Mouse (Mus musculus): Measurements from ENCODE around the gene Naaa. TPM values are rescaled to one million over a fixed set of nuclear protein-coding genes. Genes with fewer than 3 reads are reported as not detected.

The Naaa gene
- total and polyA plus RNA-seq, 3 experiments, result 14.5 to 16.2 (median 15.4) TPM

GRCm38 (mm10) chr5:92304291-92304690 lies 26.3 kb upstream of the Naaa start:
- H3K4me3 ChIP-seq (replicated peaks in 1 of 3; ENCODE audit: low read depth in 2 of 3, low read length in 2 of 3, poor library complexity in 1 of 3), result no peak overlapping the region
- no peak overlapping the region for H3K27ac ChIP-seq (ENCODE audit: insufficient read depth, low read depth)
- H3K9ac ChIP-seq (ENCODE audit: insufficient read depth, low read depth), result no peak overlapping the region
- in situ Hi-C loops (cut with MboI; ENCODE audit: low pct_ligation_motif_present, low pct_unique_long_range_greater_than_20kb, low sequenced_read_pairs) (no loop called here), dilution Hi-C loops (cut with MboI; ENCODE audit: extremely low pct_ligation_motif_present, extremely low pct_unique_long_range_greater_than_20kb, low sequenced_read_pairs) (no loop called here)
- peaks cover 70 to 93% of the 10 kb centered on the region in 2 experiments for H3K36me3 ChIP-seq (replicated peaks in 1 of 2; ENCODE audit: control insufficient read depth in 1 of 2, insufficient read depth in 1 of 2, low read length in 1 of 2)
- H3K79me2 ChIP-seq (replicated peaks; ENCODE audit: control insufficient read depth, extremely low read depth, insufficient read depth, poor library complexity, severe bottlenecking), result peaks cover 30% of the 10 kb centered on the region
- no peak for DNase-seq (ENCODE audit: extremely low read depth)
- H3K4me2 ChIP-seq (ENCODE audit: insufficient read depth, low read depth, poor library complexity, severe bottlenecking), result no peak overlapping the region
- no peak for TF ChIP-seq E2F4 (IDR thresholded peaks at IDR 0.05; ENCODE audit: insufficient replicate concordance, low read depth, low read length)
- no peak for TF ChIP-seq ETS1 (conservative IDR thresholded peaks at IDR 0.05; ENCODE audit: low read depth, low read length)
- no peak for TF ChIP-seq ELF1 (IDR thresholded peaks at IDR 0.05; ENCODE audit: low read depth, low read length)
- no peak for TF ChIP-seq MXI1 (IDR thresholded peaks at IDR 0.05; ENCODE audit: low read depth, low read length)
- no peak for TF ChIP-seq TBP (conservative IDR thresholded peaks at IDR 0.05; ENCODE audit: low read depth, low read length)
- TF ChIP-seq MEF2A (IDR thresholded peaks at IDR 0.05; ENCODE audit: borderline replicate concordance, low read depth, low read length), result no peak
- TF ChIP-seq POLR2A (IDR thresholded peaks at IDR 0.05; ENCODE audit: low read depth, low read length), result no peak
- TF ChIP-seq ZNF384 (IDR thresholded peaks at IDR 0.05; ENCODE audit: low read depth, low read length), result no peak
- TF ChIP-seq BHLHE40 (IDR thresholded peaks at IDR 0.05; ENCODE audit: low read depth, low read length), result no peak
- no peak for TF ChIP-seq POLR2AphosphoS2 (IDR thresholded peaks at IDR 0.05; ENCODE audit: low read depth, low read length)
- no peak for TF ChIP-seq RAD21 (IDR thresholded peaks at IDR 0.05; ENCODE audit: low read depth, low read length)
- no peak for TF ChIP-seq ZMIZ1 (IDR thresholded peaks at IDR 0.05; ENCODE audit: low read depth, low read length)
- no peak for TF ChIP-seq CHD2 (IDR thresholded peaks at IDR 0.05; ENCODE audit: low read length)
- TF ChIP-seq CHD1 (IDR thresholded peaks at IDR 0.05; ENCODE audit: low read depth, low read length), result no peak
- TF ChIP-seq MYC (IDR thresholded peaks at IDR 0.05; ENCODE audit: low read depth, low read length), result no peak
- no peak for TF ChIP-seq RCOR1 (conservative IDR thresholded peaks at IDR 0.05; ENCODE audit: low read depth, low read length)
- no peak for TF ChIP-seq JUN (IDR thresholded peaks at IDR 0.05; ENCODE audit: insufficient read depth, low read depth, low read length)
- no peak for TF ChIP-seq UBTF (IDR thresholded peaks at IDR 0.05; ENCODE audit: low read depth, low read length)
- H3K9me3 ChIP-seq (replicated peaks; ENCODE audit: low read length), result no peaks in the 10 kb centered on the region
- H3K27me3 ChIP-seq (replicated peaks), result no peaks in the 10 kb centered on the region
- peaks cover 11 to 23% of the 10 kb centered on the region in 2 experiments for H3K4me1 ChIP-seq (ENCODE audit: control insufficient read depth in 1 of 2, insufficient read depth in 2 of 2)

DNA sequence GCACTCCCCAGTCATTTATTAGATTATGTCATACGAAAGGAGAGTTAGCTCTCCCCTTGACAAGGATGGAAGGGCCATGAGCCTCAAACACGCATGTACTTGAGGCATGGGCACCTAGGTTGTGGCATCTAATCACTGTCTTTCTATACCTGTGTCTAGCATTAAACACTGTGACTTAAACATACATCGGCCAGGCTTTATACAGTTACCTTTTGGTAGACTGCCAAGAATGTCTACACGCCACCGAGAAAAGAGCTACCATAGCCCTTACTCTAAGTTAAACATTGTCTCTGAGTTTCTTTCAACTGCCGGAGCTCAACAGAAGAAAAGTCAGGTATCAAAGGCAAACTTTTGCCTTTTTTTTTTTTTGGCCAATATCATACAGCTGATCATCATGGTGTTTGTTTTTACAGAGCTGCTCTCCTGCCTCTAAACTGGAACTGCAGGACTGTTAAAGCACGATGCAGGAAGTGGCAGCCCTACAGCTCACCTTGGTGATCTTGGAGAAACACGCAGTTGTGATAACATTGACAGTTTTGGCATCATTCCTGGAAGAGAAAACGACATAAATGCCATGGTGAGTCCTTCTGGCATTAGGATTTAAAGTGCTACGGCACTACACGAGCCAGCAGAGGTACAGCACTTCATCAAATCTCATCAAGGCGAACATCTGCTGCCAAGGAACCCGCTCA lies 24.3 kb upstream of the Naaa start:
- Histone ChIP-seq H3K9ac (ENCODE audit: insufficient read depth, low read depth) (no peak overlapping the region), H3K4me2 (ENCODE audit: insufficient read depth, low read depth, poor library complexity, severe bottlenecking) (no peak overlapping the region), H3K27ac (ENCODE audit: insufficient read depth, low read depth) (no peak overlapping the region), H3K36me3 (replicated peaks in 1 of 2; ENCODE audit: control insufficient read depth in 1 of 2, insufficient read depth in 1 of 2, low read length in 1 of 2) (peaks cover 74 to 97% of the 10 kb centered on the region in 2 experiments), H3K4me1 (ENCODE audit: control insufficient read depth in 1 of 2, insufficient read depth in 2 of 2) (peaks cover 0 to 7% of the 10 kb centered on the region in 2 experiments; a peak in 1 of 4 replicates), H3K27me3 (replicated peaks) (no peaks in the 10 kb centered on the region), H3K79me2 (replicated peaks; ENCODE audit: control insufficient read depth, extremely low read depth, insufficient read depth, poor library complexity, severe bottlenecking) (peaks cover 10% of the 10 kb centered on the region), H3K9me3 (replicated peaks; ENCODE audit: low read length) (no peaks in the 10 kb centered on the region), H3K4me3 (replicated peaks in 1 of 3; ENCODE audit: low read depth in 2 of 3, low read length in 2 of 3, poor library complexity in 1 of 3) (no peak overlapping the region)
- no peak for DNase-seq (ENCODE audit: extremely low read depth)
- dilution Hi-C loops (cut with MboI; ENCODE audit: extremely low pct_ligation_motif_present, extremely low pct_unique_long_range_greater_than_20kb, low sequenced_read_pairs), result no loop called here
- TF ChIP-seq SMC3 (IDR thresholded peaks at IDR 0.05; ENCODE audit: low read depth, low read length) (no peak), E2F4 (IDR thresholded peaks at IDR 0.05; ENCODE audit: insufficient replicate concordance, low read depth, low read length) (no peak), CTCF (conservative IDR thresholded peaks at IDR 0.05 in 1 of 2, IDR thresholded peaks at IDR 0.05 in 1 of 2; ENCODE audit: low read depth in 2 of 2, low read length in 2 of 2) (no peak), CHD2 (IDR thresholded peaks at IDR 0.05; ENCODE audit: low read length) (no peak), GABPA (IDR thresholded peaks at IDR 0.05; ENCODE audit: insufficient replicate concordance, low read depth, low read length) (no peak), USF2 (conservative IDR thresholded peaks at IDR 0.05; ENCODE audit: low read depth, low read length) (no peak), SIN3A (IDR thresholded peaks at IDR 0.05; ENCODE audit: low read length) (no peak), MEF2A (IDR thresholded peaks at IDR 0.05; ENCODE audit: borderline replicate concordance, low read depth, low read length) (no peak), HCFC1 (IDR thresholded peaks at IDR 0.05; ENCODE audit: low read depth, low read length) (no peak), POLR2A (IDR thresholded peaks at IDR 0.05; ENCODE audit: low read depth, low read length) (no peak), ZKSCAN1 (IDR thresholded peaks at IDR 0.05; ENCODE audit: borderline replicate concordance, low read depth, low read length) (no peak), CHD1 (IDR thresholded peaks at IDR 0.05; ENCODE audit: low read depth, low read length) (no peak), JUN (IDR thresholded peaks at IDR 0.05; ENCODE audit: insufficient read depth, low read depth, low read length) (no peak), POLR2AphosphoS2 (IDR thresholded peaks at IDR 0.05; ENCODE audit: low read depth, low read length) (no peak), JUND (conservative IDR thresholded peaks at IDR 0.05; ENCODE audit: low read depth, low read length) (no peak), MYC (IDR thresholded peaks at IDR 0.05; ENCODE audit: low read depth, low read length) (no peak), EP300 (IDR thresholded peaks at IDR 0.05; ENCODE audit: low read length) (no peak)
- in situ Hi-C loops (cut with MboI; ENCODE audit: low pct_ligation_motif_present, low pct_unique_long_range_greater_than_20kb, low sequenced_read_pairs), result no loop called here

Measured in CH12.LX (cell line).